Mouse (Mus musculus) lung, postnatal 36 days (tissue): ENCODE results near the gene Olfr675.
"Not testable (repeated sequence)": the region's sequence is repeated elsewhere in the genome, so short reads cannot be mapped to it uniquely, and the experiment has no call there.

ENCODE experiments used
- DNase-seq: peaks from one replicate; pipeline ENCODE4 v3.0.0; 2022; ENCODE audit warnings: mixed read lengths

The Olfr675 gene

GRCm38 (mm10) chr7:105028360-105028759 is at the start of gene Olfr675:
Olfr675 (minus strand) TSS chr7:105028460.
- DNase-seq, result no peak

GRCm38 (mm10) chr7:105064175-105064574 is 35.9 kb upstream of the Olfr675 start, which contains the start of gene Olfr678:
Olfr678 (plus strand) TSS chr7:105064475.
- DNase-seq, result no peak

GRCm38 (mm10) chr7:105058951-105059350 is 30.7 kb upstream of the Olfr675 start:
- DNase-seq, result no peak

DNA sequence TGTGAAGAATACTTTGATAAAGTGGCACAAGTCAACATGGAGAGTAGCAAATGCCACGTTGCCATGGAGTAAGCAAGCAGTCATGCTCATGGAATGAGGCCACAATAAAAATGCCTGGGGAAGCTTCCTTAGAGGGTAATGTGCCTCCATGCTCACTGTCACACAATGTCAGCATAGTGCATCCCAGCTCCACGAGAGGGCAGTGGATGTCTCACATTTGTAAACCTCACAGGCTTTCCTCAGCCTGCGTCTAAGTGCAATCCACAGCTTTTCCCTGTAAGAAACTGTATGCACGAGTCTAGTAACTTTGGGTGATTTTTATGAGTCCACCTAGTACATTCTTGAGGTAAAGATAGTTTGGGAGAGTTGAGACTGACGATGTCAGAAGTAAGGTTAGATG is 5.6 kb upstream of the Olfr675 start:
- not testable (repeated sequence) for DNase-seq

GRCm38 (mm10) chr7:105032398-105032797 is 4.1 kb upstream of the Olfr675 start, which contains the start of gene Olfr676:
Olfr676 (plus strand) TSS chr7:105032698.
- no peak for DNase-seq

- DNase-seq, result no peak
Observed at GRCm38 (mm10) chr7:105022530-105022929, 5.7 kb downstream of the Olfr675 start.

GRCm38 (mm10) chr7:105001929-105002328 is 26.3 kb downstream of the Olfr675 start, which contains the start of gene Olfr672:
Olfr672 (minus strand) TSS chr7:105002029.
- no peak for DNase-seq

GRCm38 (mm10) chr7:104979026-104979425 is 49.2 kb downstream of the Olfr675 start, which contains the start of gene Olfr671:
Olfr671 (minus strand) TSS chr7:104979126.
- no peak for DNase-seq

DNA sequence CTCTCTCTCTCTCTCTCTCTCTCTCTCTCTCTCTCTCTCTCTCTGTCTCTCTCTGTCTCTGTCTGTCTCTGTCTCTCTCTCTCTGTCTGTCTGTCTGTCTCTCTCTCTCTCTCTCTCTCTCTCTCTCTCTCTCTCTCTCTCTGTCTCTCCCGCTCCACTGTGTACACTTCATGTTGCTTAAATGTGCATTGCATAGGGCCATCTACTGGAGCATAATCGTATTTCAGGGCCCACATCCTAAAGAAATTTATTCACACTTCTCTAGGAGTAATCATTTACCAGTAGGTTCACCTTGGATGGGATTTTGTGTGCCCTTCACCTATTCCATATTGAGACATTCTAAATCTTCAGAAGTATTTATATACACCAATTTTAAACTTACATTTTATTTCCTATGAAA is 55.8 kb downstream of the Olfr675 start:
- DNase-seq, result not testable (repeated sequence)
